Mouse (Mus musculus) liver, adult 2 months (tissue): ENCODE measurements around the gene Col4a2. TPM values are rescaled to one million over a fixed set of nuclear protein-coding genes. Genes with fewer than 3 reads are reported as not detected.

Experiments used
- DNase-seq: peaks from one replicate; pipeline ENCODE4 v3.0.0-alpha.2; 2011; ENCODE audit warnings: low read depth, low spot score; ENCODE audit errors: extremely low read depth
- H3K27ac ChIP-seq: fragments of 200-500 bp; replicated peaks from 2 replicates; pipeline ENCODE4 v1.5.1; 2012; ENCODE audit warnings: low read depth, mild to moderate bottlenecking, control low read depth, inconsistent platforms, low read length; ENCODE audit not compliant: insufficient read depth
- H3K27me3 ChIP-seq: fragments of 200-500 bp; 2 replicates; pipeline ENCODE4 v1.6.1; 2012; ENCODE audit warnings: mild to moderate bottlenecking, moderate library complexity, low read length, inconsistent platforms; ENCODE audit not compliant: control insufficient read depth, insufficient read depth
- H3K36me3 ChIP-seq: fragments of 200-500 bp; 2 replicates; pipeline ENCODE4 v1.6.1; 2012; ENCODE audit warnings: low read length, inconsistent platforms; ENCODE audit not compliant: control insufficient read depth, insufficient read depth
- H3K4me1 ChIP-seq: fragments of 200-500 bp; 2 replicates; pipeline ENCODE4 v1.6.1; 2011; ENCODE audit warnings: low read length; ENCODE audit not compliant: control insufficient read depth, insufficient read depth
- H3K4me3 ChIP-seq: fragments of 200-500 bp; 2 replicates; pipeline ENCODE4 v1.5.1; 2011; ENCODE audit warnings: low read depth, mild to moderate bottlenecking, control low read depth, low read length, moderate library complexity; ENCODE audit not compliant: insufficient read depth
- H3K79me2 ChIP-seq: fragments of 200-500 bp; 2 replicates; pipeline ENCODE4 v1.6.1; 2012; ENCODE audit warnings: inconsistent platforms, mild to moderate bottlenecking, low read length, moderate library complexity; ENCODE audit not compliant: control insufficient read depth, insufficient read depth
- H3K9ac ChIP-seq: fragments of 200-500 bp; 2 replicates; pipeline ENCODE4 v1.6.1; 2012; ENCODE audit warnings: low read depth, mild to moderate bottlenecking, control low read depth, inconsistent platforms, low read length
- CTCF ChIP-seq: fragments of 200-500 bp; IDR thresholded peaks from 2 replicates; pipeline ENCODE4 v1.5.1; 2011; ENCODE audit warnings: low read depth, low read length, control low read depth
- POLR2A ChIP-seq: fragments of 200-500 bp; IDR thresholded peaks from 2 replicates; pipeline ENCODE4 v1.6.1; 2011; ENCODE audit warnings: low read length, control low read depth; ENCODE audit not compliant: insufficient read depth; ENCODE audit errors: extremely low read depth
- WGBS: fragments of 180-500 bp; shearing (Covaris S2); methylation state at CpG from one replicate; pipeline ENCODE4 v1.1.7; 2018; 5-methylcytosine and 5-hydroxymethylcytosine counted together
- polyA plus RNA-seq: library from polyadenylated mRNA; depleted of rRNA; stranded (reverse); fragments of >200 nt; gene quantifications from 2 replicates; pipeline ENCODE4 v1.2.3, GENCODE M21; 2012
- total RNA-seq: library from RNA; depleted of rRNA; stranded (reverse); fragments of >200 nt; gene quantifications from 2 replicates; pipeline ENCODE4 v1.2.3, GENCODE M21; 2014

Gene Col4a2
- total and polyA plus RNA-seq, 2 experiments = 7.7 to 8.0 TPM

- no peak overlapping the region for H3K9ac ChIP-seq
- H3K36me3 ChIP-seq = no peaks in the 10 kb centered on the region
- 82% methylated on average over 18 of the region's 18 CpGs for WGBS
- H3K27ac ChIP-seq = no peak overlapping the region
- no peak for DNase-seq
- TF ChIP-seq POLR2A = no peak
- no peak for TF ChIP-seq CTCF
- no peak overlapping the region for H3K4me3 ChIP-seq
- no peaks in the 10 kb centered on the region for H3K27me3 ChIP-seq
- H3K4me1 ChIP-seq = no peaks in the 10 kb centered on the region; the same call in 1 of the 2 replicates
- no peaks in the 10 kb centered on the region for H3K79me2 ChIP-seq
These were observed 63.3 kb downstream of the Col4a2 start for GRCm38 (mm10) chr8:11375749-11376438.

- Histone ChIP-seq H3K36me3 (no peaks in the 10 kb centered on the region), H3K27ac (no peak overlapping the region), H3K9ac (no peak overlapping the region), H3K4me1 (no peaks in the 10 kb centered on the region; the same call in 1 of the 2 replicates), H3K4me3 (no peak overlapping the region), H3K27me3 (no peaks in the 10 kb centered on the region), H3K79me2 (no peaks in the 10 kb centered on the region)
- no peak for TF ChIP-seq POLR2A
- TF ChIP-seq CTCF = no peak
- no peak for DNase-seq
- WGBS = 84% methylated on average over 16 of the region's 16 CpGs
These were observed 65.0 kb downstream of the Col4a2 start for GRCm38 (mm10) chr8:11377391-11378210.

DNA sequence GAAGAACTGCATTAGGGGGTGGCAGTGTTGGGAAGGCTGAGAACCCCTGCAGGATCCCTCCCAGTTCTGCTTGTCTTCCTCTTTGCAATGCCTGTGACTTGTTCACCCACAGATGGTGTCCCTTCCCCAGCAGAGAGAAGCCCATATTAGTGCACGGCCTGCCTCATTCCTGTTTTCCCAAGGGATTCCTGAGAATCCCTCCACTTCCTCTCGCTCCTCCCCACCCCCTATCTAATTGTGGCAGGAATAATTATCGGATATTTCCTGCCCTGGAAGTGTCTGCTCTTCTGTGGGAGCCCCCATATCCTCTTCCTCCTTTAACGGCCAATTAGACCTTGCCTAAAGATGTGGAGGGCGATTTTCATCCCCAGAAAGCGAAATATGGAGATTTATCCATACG is 67.0 kb downstream of the Col4a2 start:
- no peak overlapping the region for H3K4me3 ChIP-seq
- TF ChIP-seq CTCF = no peak
- TF ChIP-seq POLR2A = no peak
- H3K27me3 ChIP-seq = no peaks in the 10 kb centered on the region
- H3K4me1 ChIP-seq = no peaks in the 10 kb centered on the region; the same call in 1 of the 2 replicates
- H3K9ac ChIP-seq = no peak overlapping the region
- DNase-seq = no peak
- no peaks in the 10 kb centered on the region for H3K79me2 ChIP-seq
- 72% methylated on average over 7 of the region's 7 CpGs for WGBS
- no peaks in the 10 kb centered on the region for H3K36me3 ChIP-seq
- H3K27ac ChIP-seq = no peak overlapping the region

- Histone ChIP-seq H3K36me3 (no peaks in the 10 kb centered on the region), H3K79me2 (no peaks in the 10 kb centered on the region), H3K27ac (no peak overlapping the region), H3K4me3 (no peak overlapping the region), H3K27me3 (no peaks in the 10 kb centered on the region), H3K4me1 (no peaks in the 10 kb centered on the region; the same call in 1 of the 2 replicates), H3K9ac (no peak overlapping the region)
- no peak for TF ChIP-seq CTCF
- no peak for TF ChIP-seq POLR2A
- no peak for DNase-seq
- 91% methylated on average over 7 of the region's 7 CpGs for WGBS
These were observed 68.9 kb downstream of the Col4a2 start for GRCm38 (mm10) chr8:11381544-11381943.

- H3K36me3 ChIP-seq = no peaks in the 10 kb centered on the region
- no peak overlapping the region for H3K9ac ChIP-seq
- no peak for DNase-seq
- no peaks in the 10 kb centered on the region for H3K79me2 ChIP-seq
- no peak overlapping the region for H3K27ac ChIP-seq
- no peaks in the 10 kb centered on the region; the same call in 1 of the 2 replicates for H3K4me1 ChIP-seq
- TF ChIP-seq POLR2A = no peak
- 79% methylated on average over 19 of the region's 19 CpGs for WGBS
- no peak overlapping the region for H3K4me3 ChIP-seq
- H3K27me3 ChIP-seq = no peaks in the 10 kb centered on the region
These were observed 69.6 kb downstream of the Col4a2 start for GRCm38 (mm10) chr8:11382059-11382810.
